Mouse (Mus musculus): ENCODE results near the gene Fam208a. TPM values are rescaled to one million over a fixed set of nuclear protein-coding genes. Genes with fewer than 3 reads are reported as not detected.

Fam208a gene
- 100 to 1,000 TPM in 18 of 26 experiments, 10 to 100 TPM in 8; 51.0 to 191 (median 118) TPM for total RNA-seq (2018; cell fraction: chromatin; rRNA removed)
- 10 to 100 TPM in 24 of 26 experiments, 1 to 10 TPM in 2; 7.1 to 26.6 (median 18.3) TPM for total RNA-seq (2018; cell fraction: cytosol; rRNA removed)
- total RNA-seq (2018; cell fraction: nucleus; rRNA removed) = 100 to 1,000 TPM in 9 of 26 experiments, 10 to 100 TPM in 17; 41.0 to 154 (median 87.7) TPM
- polyA plus RNA-seq (2018) = 10.1 to 15.1 TPM (median 14.4 TPM) in 3 replicates

- Histone ChIP-seq H3K36me3 (ENCODE audit: inconsistent target) (no peaks in the 10 kb centered on the region), H3K4me3 (ENCODE audit: inconsistent target) (peak within 1 kb of the TSS; percentile 56)
- 14% methylated on average over 28 of the region's 43 CpGs for WGBS (ENCODE audit: missing documents)
These were observed at the start of gene Fam208a for GRCm38 (mm10) chr14:27428573-27428972. Gene Fam208a, plus strand, starts transcription at chr14:27428834.

GRCm38 (mm10) chr14:27379404-27379803, 49.2 kb upstream of the Fam208a start:
- Histone ChIP-seq H3K36me3 (ENCODE audit: inconsistent target) (peaks cover 10% of the 10 kb centered on the region; the same call in 1 of the 2 replicates), H3K4me3 (ENCODE audit: inconsistent target) (peak overlapping the region; percentile 76), H3K79me2 (ENCODE audit: inconsistent target) (peaks cover 65% of the 10 kb centered on the region), H3K27ac (peak overlapping the region; percentile 84)
- under 1% methylated on average over 12 of the region's 12 CpGs for WGBS (ENCODE audit: missing documents)

More at GRCm38 (mm10) chr14:27428573-27428972, at the start of gene Fam208a:
- peaks cover 41% of the 10 kb centered on the region for H3K79me2 ChIP-seq (ENCODE audit: inconsistent target)
- H3K27ac ChIP-seq = peak within 1 kb of the TSS; percentile 54

DNA sequence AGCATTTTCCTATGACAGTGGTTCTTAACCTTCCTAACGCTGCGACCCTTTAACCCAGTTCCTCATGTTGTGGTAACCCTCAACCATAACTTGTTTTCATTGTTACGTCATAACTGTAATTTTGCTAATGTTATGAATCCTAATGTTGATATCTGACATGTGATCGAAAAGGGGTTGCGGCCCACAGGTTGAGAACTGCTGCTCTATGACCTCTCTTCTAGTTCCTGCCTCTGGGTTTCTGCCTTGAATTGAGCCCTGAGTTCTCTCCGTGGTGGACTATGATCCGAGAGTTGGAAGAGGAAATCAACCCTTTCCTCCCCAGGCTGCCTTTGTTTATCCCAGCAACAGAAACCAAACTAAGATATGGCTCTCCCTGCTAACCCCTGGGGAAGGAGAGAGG, 47.2 kb upstream of the Fam208a start:
- Histone ChIP-seq H3K4me3 (ENCODE audit: inconsistent target) (no peak overlapping the region; the same call in 1 of the 2 replicates), H3K79me2 (ENCODE audit: inconsistent target) (peaks cover 65% of the 10 kb centered on the region), H3K27ac (no peak overlapping the region), H3K36me3 (ENCODE audit: inconsistent target) (peaks cover 29% of the 10 kb centered on the region; the same call in 1 of the 2 replicates)
- whole genome bisulfite sequencing (ENCODE audit: missing documents) = 22% methylated on average over 7 of the region's 7 CpGs

- Histone ChIP-seq H3K79me2 (ENCODE audit: inconsistent target) (peaks cover 50% of the 10 kb centered on the region), H3K4me3 (ENCODE audit: inconsistent target) (no peak overlapping the region), H3K36me3 (ENCODE audit: inconsistent target) (peaks cover 46% of the 10 kb centered on the region), H3K27ac (no peak overlapping the region)
- 87% methylated on average over 5 of the region's 5 CpGs for WGBS (ENCODE audit: missing documents)
These were observed 45.3 kb upstream of the Fam208a start for GRCm38 (mm10) chr14:27383321-27383830.

GRCm38 (mm10) chr14:27384143-27384542, 44.5 kb upstream of the Fam208a start:
- 97% methylated on average over 4 of the region's 4 CpGs for WGBS (ENCODE audit: missing documents)

GRCm38 (mm10) chr14:27388616-27389015, 40.0 kb upstream of the Fam208a start:
- H3K79me2 ChIP-seq (ENCODE audit: inconsistent target) = peaks cover under 1% of the 10 kb centered on the region; the same call in 1 of the 2 replicates
- no peak overlapping the region for H3K27ac ChIP-seq
- peaks cover 81% of the 10 kb centered on the region for H3K36me3 ChIP-seq (ENCODE audit: inconsistent target)
- no peak overlapping the region for H3K4me3 ChIP-seq (ENCODE audit: inconsistent target)

More at GRCm38 (mm10) chr14:27384143-27384542, 44.5 kb upstream of the Fam208a start:
- Histone ChIP-seq H3K27ac (no peak overlapping the region), H3K36me3 (ENCODE audit: inconsistent target) (peaks cover 53% of the 10 kb centered on the region), H3K4me3 (ENCODE audit: inconsistent target) (no peak overlapping the region), H3K79me2 (ENCODE audit: inconsistent target) (peaks cover 44% of the 10 kb centered on the region)

GRCm38 (mm10) chr14:27389722-27390121, 38.9 kb upstream of the Fam208a start:
- Histone ChIP-seq H3K27ac (no peak overlapping the region), H3K36me3 (ENCODE audit: inconsistent target) (peaks cover 81% of the 10 kb centered on the region), H3K79me2 (ENCODE audit: inconsistent target) (no peaks in the 10 kb centered on the region), H3K4me3 (ENCODE audit: inconsistent target) (no peak overlapping the region)
- 85% methylated on average over 2 of the region's 2 CpGs for WGBS (ENCODE audit: missing documents)

DNA sequence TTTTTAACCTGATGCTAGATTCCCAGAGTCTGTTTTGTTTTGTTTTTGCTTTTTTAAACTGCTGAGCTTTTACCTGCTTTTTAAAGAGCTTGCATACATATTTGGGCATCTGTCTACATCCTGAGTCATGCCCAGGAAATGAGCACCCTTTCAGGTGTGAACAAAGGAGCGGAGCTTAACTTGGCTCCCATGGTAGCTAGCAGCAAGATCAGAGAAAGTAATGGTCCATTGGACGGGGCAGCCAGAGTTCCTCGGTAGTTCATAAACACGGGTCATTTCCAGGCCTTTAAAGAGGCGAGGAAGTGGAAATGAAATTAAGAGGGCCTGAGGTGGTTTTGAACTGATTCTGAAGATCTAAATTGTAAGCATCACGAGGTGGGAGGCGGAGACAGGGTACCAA, 38.0 kb upstream of the Fam208a start:
- WGBS (ENCODE audit: missing documents) = 89% methylated on average over 6 of the region's 7 CpGs
- Histone ChIP-seq H3K36me3 (ENCODE audit: inconsistent target) (peaks cover 75% of the 10 kb centered on the region), H3K79me2 (ENCODE audit: inconsistent target) (no peaks in the 10 kb centered on the region), H3K4me3 (ENCODE audit: inconsistent target) (no peak overlapping the region), H3K27ac (no peak overlapping the region)

GRCm38 (mm10) chr14:27391776-27392308, 36.8 kb upstream of the Fam208a start:
- H3K36me3 ChIP-seq (ENCODE audit: inconsistent target) = peaks cover 74% of the 10 kb centered on the region
- no peak overlapping the region for H3K4me3 ChIP-seq (ENCODE audit: inconsistent target)
- no peaks in the 10 kb centered on the region for H3K79me2 ChIP-seq (ENCODE audit: inconsistent target)
- WGBS (ENCODE audit: missing documents) = 88% methylated on average over 9 of the region's 9 CpGs
- H3K27ac ChIP-seq = no peak overlapping the region

GRCm38 (mm10) chr14:27392660-27393059, 36.0 kb upstream of the Fam208a start:
- Histone ChIP-seq H3K36me3 (ENCODE audit: inconsistent target) (peaks cover 66% of the 10 kb centered on the region), H3K79me2 (ENCODE audit: inconsistent target) (no peaks in the 10 kb centered on the region), H3K27ac (no peak overlapping the region), H3K4me3 (ENCODE audit: inconsistent target) (no peak overlapping the region)
- 94% methylated on average over 2 of the region's 2 CpGs for WGBS (ENCODE audit: missing documents)

DNA sequence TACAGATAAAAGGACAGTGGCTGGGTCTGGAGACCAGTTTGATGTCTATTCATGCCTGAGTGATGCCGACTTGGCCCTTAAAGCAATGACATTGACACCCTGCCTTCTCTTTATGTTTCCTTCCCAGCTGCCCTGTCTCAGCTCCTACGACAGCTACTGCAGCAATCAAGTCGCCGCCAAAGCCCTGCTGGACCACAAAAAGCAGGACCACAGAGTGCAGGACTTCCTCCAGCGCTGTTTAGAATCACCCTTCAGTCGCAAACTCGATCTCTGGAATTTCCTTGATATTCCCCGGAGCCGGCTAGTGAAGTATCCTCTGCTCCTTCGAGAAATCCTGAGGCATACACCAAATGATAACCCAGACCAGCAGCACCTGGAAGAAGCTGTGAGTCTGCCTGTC, 34.8 kb upstream of the Fam208a start:
- peaks cover 67% of the 10 kb centered on the region for H3K36me3 ChIP-seq (ENCODE audit: inconsistent target)
- H3K27ac ChIP-seq = no peak overlapping the region
- H3K79me2 ChIP-seq (ENCODE audit: inconsistent target) = no peaks in the 10 kb centered on the region
- WGBS (ENCODE audit: missing documents) = 89% methylated on average over 10 of the region's 10 CpGs
- no peak overlapping the region for H3K4me3 ChIP-seq (ENCODE audit: inconsistent target)

GRCm38 (mm10) chr14:27396424-27396823, 32.2 kb upstream of the Fam208a start:
- no peak overlapping the region for H3K27ac ChIP-seq
- H3K36me3 ChIP-seq (ENCODE audit: inconsistent target) = peaks cover 66% of the 10 kb centered on the region

GRCm38 (mm10) chr14:27397526-27397925, 31.1 kb upstream of the Fam208a start:
- Histone ChIP-seq H3K79me2 (ENCODE audit: inconsistent target) (no peaks in the 10 kb centered on the region), H3K27ac (0 out of 2 replicates have a peak overlapping the region, but pooled peaks have one; percentile 10), H3K4me3 (ENCODE audit: inconsistent target) (no peak overlapping the region), H3K36me3 (ENCODE audit: inconsistent target) (peaks cover 68% of the 10 kb centered on the region)
- 9% methylated on average over 6 of the region's 6 CpGs for WGBS (ENCODE audit: missing documents)

More at GRCm38 (mm10) chr14:27396424-27396823, 32.2 kb upstream of the Fam208a start:
- Histone ChIP-seq H3K4me3 (ENCODE audit: inconsistent target) (no peak overlapping the region), H3K79me2 (ENCODE audit: inconsistent target) (no peaks in the 10 kb centered on the region)
- 93% methylated on average over 7 of the region's 7 CpGs for WGBS (ENCODE audit: missing documents)

DNA sequence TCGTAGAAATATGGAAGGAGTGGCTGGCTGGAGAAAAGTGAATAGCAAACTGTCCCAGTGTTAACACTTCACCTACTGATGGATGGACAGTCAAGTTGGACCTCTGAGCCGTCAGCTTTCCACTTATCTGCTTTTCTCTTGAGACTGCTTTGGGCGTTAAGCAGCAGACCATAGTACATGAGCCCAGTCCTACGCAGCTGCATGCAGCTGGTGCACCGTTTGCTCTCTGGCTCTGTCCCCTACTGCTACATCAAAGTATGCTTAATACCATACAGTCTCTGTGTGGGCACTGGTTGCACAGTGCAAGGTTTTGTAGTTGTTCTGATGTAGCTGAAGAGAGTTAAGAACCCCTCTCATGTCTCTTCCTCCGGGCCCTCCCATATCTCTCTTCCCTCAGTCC, 28.1 kb upstream of the Fam208a start:
- Histone ChIP-seq H3K36me3 (ENCODE audit: inconsistent target) (peaks cover 59% of the 10 kb centered on the region), H3K4me3 (ENCODE audit: inconsistent target) (no peak overlapping the region), H3K79me2 (ENCODE audit: inconsistent target) (no peaks in the 10 kb centered on the region), H3K27ac (no peak overlapping the region)
- WGBS (ENCODE audit: missing documents) = 96% methylated on average over 5 of the region's 6 CpGs

DNA sequence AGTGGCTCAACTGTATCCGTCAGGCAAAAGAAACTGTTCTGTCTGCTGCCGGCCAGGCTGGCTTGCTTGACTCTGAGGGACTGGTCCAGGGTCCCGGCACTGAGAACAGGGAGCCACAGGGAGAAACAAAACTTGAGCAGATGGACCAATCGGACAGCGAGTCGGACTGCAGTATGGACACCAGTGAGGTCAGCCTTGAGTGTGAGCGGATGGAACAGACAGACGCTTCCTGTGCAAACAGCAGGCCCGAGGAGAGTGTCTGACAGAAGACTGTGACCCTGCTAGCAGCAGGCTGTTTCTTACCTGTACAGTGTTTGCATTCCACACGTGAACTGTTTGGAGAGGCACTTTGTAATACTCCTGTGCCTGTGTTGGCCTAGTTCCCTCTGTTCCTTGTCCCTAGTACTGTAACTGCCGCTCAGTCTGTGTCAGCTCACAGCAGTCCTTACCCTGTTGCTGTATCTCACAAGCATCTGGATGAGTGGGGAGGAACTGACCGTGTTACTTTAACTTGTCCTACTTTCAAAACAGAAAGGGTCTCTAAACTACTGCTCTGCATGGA, 26.8 kb upstream of the Fam208a start:
- Histone ChIP-seq H3K36me3 (ENCODE audit: inconsistent target) (peaks cover 48% of the 10 kb centered on the region), H3K79me2 (ENCODE audit: inconsistent target) (no peaks in the 10 kb centered on the region), H3K4me3 (ENCODE audit: inconsistent target) (no peak overlapping the region), H3K27ac (no peak overlapping the region)
- 77% methylated on average over 12 of the region's 12 CpGs for WGBS (ENCODE audit: missing documents)
